Mouse (Mus musculus) cortical plate, adult 2 months (tissue): ENCODE data around the gene Hdhd5. TPM values are rescaled to one million over a fixed set of nuclear protein-coding genes. Genes with fewer than 3 reads are reported as not detected.

Source experiments
- H3K27ac ChIP-seq: fragments of 200-500 bp; 2 replicates; pipeline ENCODE4 v1.5.1; 2012; ENCODE audit warnings: low read length, control low read depth, inconsistent platforms; ENCODE audit not compliant: insufficient read depth
- H3K4me1 ChIP-seq: fragments of 200-500 bp; 2 replicates; pipeline ENCODE4 v1.6.1; 2011; ENCODE audit warnings: low read length; ENCODE audit not compliant: control insufficient read depth, insufficient read depth
- H3K4me3 ChIP-seq: fragments of 200-500 bp; 2 replicates; pipeline ENCODE4 v1.5.1; 2011; ENCODE audit warnings: mild to moderate bottlenecking, low read length, control low read depth; ENCODE audit not compliant: insufficient read depth
- CTCF ChIP-seq: fragments of 200-500 bp; IDR thresholded peaks from 2 replicates; pipeline ENCODE4 v1.5.1; 2011; ENCODE audit warnings: mild to moderate bottlenecking, control low read depth, low read length; ENCODE audit not compliant: insufficient read depth; ENCODE audit errors: extremely low read depth
- POLR2A ChIP-seq: fragments of 200-500 bp; IDR thresholded peaks from 2 replicates; pipeline ENCODE4 v1.6.1; 2011; ENCODE audit warnings: mild to moderate bottlenecking, low read length, control low read depth; ENCODE audit not compliant: insufficient read depth; ENCODE audit errors: extremely low read depth
- polyA plus RNA-seq: library from polyadenylated mRNA; depleted of rRNA; stranded (reverse); fragments of >200 nt; gene quantifications from 2 replicates; pipeline ENCODE4 v1.2.3, GENCODE M21; 2012; rRNA removed

The Hdhd5 gene
- polyA plus RNA-seq, 1 experiment = 45.6 TPM

DNA sequence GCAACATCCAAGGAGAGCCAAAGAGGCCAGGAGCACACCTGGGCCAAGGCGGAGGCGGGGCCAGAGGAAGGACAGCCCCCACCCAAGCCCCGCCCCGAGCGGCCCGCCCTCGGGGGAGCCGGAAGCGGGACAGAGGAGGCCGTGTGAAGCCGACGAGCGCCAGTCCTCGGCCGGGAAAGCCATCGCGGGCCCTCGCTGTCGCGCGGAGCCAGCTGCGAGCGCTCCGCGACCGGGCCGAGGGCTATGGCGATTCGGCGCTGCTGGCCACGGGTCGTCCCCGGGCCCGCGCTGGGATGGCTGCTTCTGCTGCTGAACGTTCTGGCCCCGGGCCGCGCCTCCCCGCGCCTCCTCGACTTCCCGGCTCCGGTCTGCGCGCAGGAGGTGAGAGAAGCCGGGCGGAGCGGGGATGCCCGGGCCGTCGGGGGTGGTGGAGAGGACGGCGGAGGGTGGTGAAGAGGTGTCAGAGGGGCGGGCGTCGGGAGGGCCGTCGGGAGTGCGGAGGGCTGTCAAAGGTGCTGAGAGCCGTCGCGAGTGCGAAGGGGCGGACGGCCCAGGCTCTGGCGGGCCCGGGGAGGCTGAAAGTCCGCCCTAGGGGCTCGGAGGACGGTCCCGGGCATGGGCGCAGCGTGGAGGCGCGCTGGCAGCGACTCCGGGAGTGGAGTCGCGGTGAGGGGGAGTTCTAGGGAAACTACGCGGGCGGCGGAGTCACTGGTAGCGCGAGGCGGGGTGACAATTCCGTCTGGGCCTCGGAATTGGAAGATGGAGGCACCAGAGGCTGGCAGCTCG is 67.8 kb downstream of the Hdhd5 start, which contains the start of gene Il17ra:
TSS of gene Il17ra (plus strand) at position 162 of the 786 bp plus-strand sequence.
- 0 out of 2 replicates have a peak within 1 kb of the TSS, but pooled peaks have one; percentile 68 for H3K27ac ChIP-seq
- H3K4me3 ChIP-seq = peak within 1 kb of the TSS; percentile 43
- H3K4me1 ChIP-seq = no peaks in the 10 kb centered on the region
- no peak for TF ChIP-seq CTCF
- TF ChIP-seq POLR2A = peak; percentile 48; the same call in 1 of the 2 replicates

DNA sequence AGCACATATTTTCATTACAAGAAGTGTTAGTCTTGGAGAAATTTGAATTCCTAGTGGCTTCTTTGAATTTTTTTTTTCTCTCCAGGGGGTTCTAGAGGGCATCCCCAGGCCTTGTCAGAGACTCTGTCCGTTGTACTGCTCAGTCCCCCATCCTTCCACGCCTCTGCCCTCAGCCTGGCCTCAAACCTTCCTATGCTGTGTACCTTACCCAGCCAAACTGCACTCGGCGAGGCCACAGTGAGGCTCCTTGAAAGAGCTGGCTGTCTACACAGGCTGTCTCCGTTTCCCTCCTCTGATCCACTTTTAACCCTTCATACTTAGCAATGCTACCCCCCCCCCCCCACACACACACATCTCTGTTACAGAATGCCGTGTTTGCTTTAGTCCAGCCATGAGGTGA is 68.9 kb downstream of the Hdhd5 start:
- no peak for TF ChIP-seq CTCF
- no peak for TF ChIP-seq POLR2A
- H3K4me3 ChIP-seq = no peak overlapping the region
- H3K27ac ChIP-seq = no peak overlapping the region
- no peaks in the 10 kb centered on the region for H3K4me1 ChIP-seq

DNA sequence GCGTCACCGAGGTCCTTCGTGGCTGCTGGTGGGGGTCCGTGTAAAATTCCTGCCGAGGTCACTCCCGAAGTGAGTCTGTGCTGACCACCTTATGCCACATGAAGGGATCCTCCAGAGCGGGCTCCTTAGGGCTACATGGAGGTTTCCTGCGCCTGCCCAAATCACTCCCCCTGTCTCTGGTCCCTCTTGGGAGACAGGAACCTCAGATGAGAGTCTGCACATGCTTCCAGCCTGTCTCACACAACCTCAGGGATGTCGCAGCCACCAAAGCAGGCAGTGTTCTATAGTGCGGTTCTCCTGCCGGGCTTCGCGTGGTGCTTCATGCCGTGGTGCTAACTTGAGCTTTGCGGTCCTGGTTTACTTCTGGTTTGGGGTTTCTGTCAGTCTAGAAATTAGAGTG is 69.9 kb downstream of the Hdhd5 start:
- H3K27ac ChIP-seq = no peak overlapping the region
- no peak overlapping the region for H3K4me3 ChIP-seq
- TF ChIP-seq CTCF (no peak), POLR2A (no peak)
- H3K4me1 ChIP-seq = no peaks in the 10 kb centered on the region

Other genes with a start within 250 kb of the Hdhd5 start
- gene D330020A13Rik, start 237.0 kb downstream of the Hdhd5 start, polyA plus RNA-seq = 0.13 TPM in 1 of 2 replicates, not detected in the other
- gene B4galnt3, start 236.8 kb downstream of the Hdhd5 start, polyA plus RNA-seq = 0.58 and 0.70 TPM in 2 replicates
- 9.4 and 10.5 TPM in 2 replicates for gene Kdm5a, start 167.2 kb downstream of the Hdhd5 start, polyA plus RNA-seq
- gene Ccdc77, start 166.9 kb downstream of the Hdhd5 start, polyA plus RNA-seq = 6.0 and 7.5 TPM in 2 replicates
- gene Il17ra, start 68.1 kb downstream of the Hdhd5 start, polyA plus RNA-seq = 16.6 and 17.9 TPM in 2 replicates
- 39.3 and 40.5 TPM in 2 replicates for gene Tmem121b, start 37.5 kb downstream of the Hdhd5 start, polyA plus RNA-seq
- 2.3 and 2.5 TPM in 2 replicates for gene Cecr2, start 135.1 kb upstream of the Hdhd5 start, polyA plus RNA-seq
- 124 and 139 TPM in 2 replicates for gene Slc25a18, start 242.3 kb upstream of the Hdhd5 start, polyA plus RNA-seq